Mouse (Mus musculus) small intestine, adult 2 months (tissue): Measurements from ENCODE around the gene Mapkapk5.

Experiments
- CTCF ChIP-seq: fragments of 200-500 bp; IDR thresholded peaks from 2 replicates; pipeline ENCODE4 v1.5.1; 2012; ENCODE audit warnings: low read depth, mild to moderate bottlenecking, control low read depth, inconsistent platforms, low read length, moderate library complexity, mixed read lengths; ENCODE audit not compliant: insufficient replicate concordance, insufficient read length; ENCODE audit errors: extremely low read depth
- POLR2A ChIP-seq: fragments of 200-500 bp; IDR thresholded peaks from 2 replicates; pipeline ENCODE4 v1.6.1; 2012; ENCODE audit warnings: low read depth, mild to moderate bottlenecking, control low read depth, inconsistent platforms, low read length, moderate library complexity

GRCm38 (mm10) chr5:121500719-121501118 lies 45.0 kb downstream of the Mapkapk5 start:
- TF ChIP-seq CTCF (no peak), POLR2A (no peak)
